Mouse (Mus musculus) Patski (cell line): Measurements from ENCODE around the gene Fchsd2. TPM values are rescaled to one million over a fixed set of nuclear protein-coding genes. Genes with fewer than 3 reads are reported as not detected.

ENCODE experiments used
- ATAC-seq: fragments of 100-300 bp; one replicate; pipeline ENCODE4 v1.8.0; 2021
- CTCF ChIA-PET: fragments of 350-600 bp; sonication (Branson Sonifier 250); formaldehyde crosslinking; loops from one replicate; lab custom pipeline; 2022; ENCODE audit warnings: inconsistent platforms; lab: Charles Lee
- POLR2A ChIA-PET: fragments of 350-600 bp; sonication (Branson Sonifier 250); formaldehyde crosslinking; loops from one replicate; lab custom pipeline; 2022; ENCODE audit warnings: antibody characterized with exemption, inconsistent platforms; lab: Charles Lee
- DNase-seq: peaks from one replicate; pipeline ENCODE4 v3.0.0-alpha.2; 2011; ENCODE audit warnings: low read depth, low spot score
- H3K27me3 ChIP-seq: fragments of 371-371 bp; one replicate; pipeline ENCODE4 v1.5.1; 2021
- CTCF ChIP-seq: fragments of 100-300 bp; IDR thresholded peaks from one replicate; pipeline ENCODE4 v1.5.1; 2021
- in situ Hi-C: fragments of 300-500 bp; cut with MboI; formaldehyde crosslinking; loops from 3 replicates; pipeline ENCODE4 v1.11.1; 2018; ENCODE audit warnings: low pct_unique_long_range_greater_than_20kb, mixed read lengths
- polyA plus RNA-seq: library from polyadenylated mRNA; unstranded; gene quantifications from one replicate; pipeline ENCODE4 v1.2.3, GENCODE M21; 2021

Fchsd2 gene
- polyA plus RNA-seq, 1 experiment from 2014 or later: 14.0 TPM

DNA sequence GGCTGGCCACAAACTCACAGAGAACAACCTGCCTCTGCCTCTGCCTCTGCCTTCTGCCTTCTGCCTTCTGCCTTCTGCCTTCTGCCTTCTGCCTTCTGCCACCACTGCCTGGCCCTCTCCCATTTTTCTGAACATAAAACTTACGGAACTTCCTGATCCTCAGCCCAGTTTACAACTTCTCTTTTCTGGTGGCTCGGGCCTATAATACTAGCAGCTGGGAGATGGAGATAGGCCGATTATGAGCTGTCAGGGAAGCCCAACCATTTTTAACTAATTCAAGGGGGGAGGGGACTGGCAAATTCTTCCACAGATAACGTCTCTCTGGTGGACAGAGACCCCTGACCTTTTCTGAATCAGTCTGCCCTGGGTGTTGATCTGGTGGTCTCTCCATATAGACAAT lies 22.3 kb upstream of the Fchsd2 start:
- TF ChIP-seq CTCF: no peak
- POLR2A ChIA-PET: no interaction called here
- DNase-seq: no peak
- CTCF ChIA-PET: no interaction called here
- H3K27me3 ChIP-seq: no peaks in the 10 kb centered on the region
- in situ Hi-C loops: loop anchor here (25.0 kb wide), 1 partner anchor 442 kb away; no protein-coding TSS in a partner anchor
- no peak for ATAC-seq

DNA sequence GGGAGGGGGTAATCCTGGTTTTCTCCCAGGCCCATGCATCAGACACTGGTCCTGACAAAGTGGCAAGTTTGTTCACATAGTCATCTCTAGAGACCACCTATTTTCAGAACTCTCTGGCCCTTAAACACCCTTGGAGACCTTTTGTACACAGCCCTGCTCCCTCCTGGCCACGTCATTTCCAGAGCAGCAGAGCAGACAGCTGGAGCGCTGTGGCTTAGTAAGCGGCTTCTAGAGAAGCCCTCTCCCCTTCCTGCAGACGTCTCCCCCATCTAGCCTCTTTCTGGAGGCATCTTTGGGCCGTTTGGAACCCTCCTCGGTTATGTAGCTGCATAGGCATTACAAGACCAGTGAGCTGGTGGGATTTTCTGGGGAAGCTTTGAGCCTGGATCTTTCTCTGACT lies 21.6 kb upstream of the Fchsd2 start:
- POLR2A ChIA-PET: no interaction called here
- DNase-seq (no peak), ATAC-seq (no peak)
- no peaks in the 10 kb centered on the region for H3K27me3 ChIP-seq
- TF ChIP-seq CTCF: no peak
- CTCF ChIA-PET: no interaction called here
- in situ Hi-C loops: loop anchor here (25.0 kb wide), 1 partner anchor 441 kb away; no protein-coding TSS in a partner anchor

DNA sequence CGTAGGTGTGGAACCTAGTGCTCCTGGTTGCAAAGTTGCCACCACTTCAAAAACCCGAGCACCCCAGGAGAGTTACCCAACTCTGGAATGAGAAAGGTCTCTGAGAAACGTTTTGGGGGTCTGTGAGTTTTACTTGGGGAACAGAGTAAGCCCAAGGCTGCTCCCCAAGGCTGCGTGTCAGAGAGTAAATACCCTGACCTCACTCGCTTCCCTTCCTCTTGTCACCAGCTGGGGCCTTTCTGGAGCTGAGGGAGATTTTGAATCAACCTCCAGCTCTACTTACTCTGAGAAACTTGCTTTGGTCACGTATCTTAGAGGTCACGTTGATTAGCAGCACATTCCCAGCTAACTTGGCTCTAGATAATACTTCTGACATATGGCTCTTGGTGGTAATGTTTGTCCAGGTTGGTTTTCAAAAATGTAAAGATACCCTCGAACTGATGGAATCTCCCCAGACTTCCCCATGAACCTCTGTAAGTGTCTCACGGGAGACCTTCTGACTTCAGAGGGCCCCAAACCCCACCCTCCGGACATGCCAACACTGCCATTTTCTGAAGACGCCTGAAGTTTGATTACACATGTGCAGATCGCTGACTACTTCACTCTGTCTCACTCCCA lies 20.4 kb upstream of the Fchsd2 start:
- ATAC-seq: no peak

DNA sequence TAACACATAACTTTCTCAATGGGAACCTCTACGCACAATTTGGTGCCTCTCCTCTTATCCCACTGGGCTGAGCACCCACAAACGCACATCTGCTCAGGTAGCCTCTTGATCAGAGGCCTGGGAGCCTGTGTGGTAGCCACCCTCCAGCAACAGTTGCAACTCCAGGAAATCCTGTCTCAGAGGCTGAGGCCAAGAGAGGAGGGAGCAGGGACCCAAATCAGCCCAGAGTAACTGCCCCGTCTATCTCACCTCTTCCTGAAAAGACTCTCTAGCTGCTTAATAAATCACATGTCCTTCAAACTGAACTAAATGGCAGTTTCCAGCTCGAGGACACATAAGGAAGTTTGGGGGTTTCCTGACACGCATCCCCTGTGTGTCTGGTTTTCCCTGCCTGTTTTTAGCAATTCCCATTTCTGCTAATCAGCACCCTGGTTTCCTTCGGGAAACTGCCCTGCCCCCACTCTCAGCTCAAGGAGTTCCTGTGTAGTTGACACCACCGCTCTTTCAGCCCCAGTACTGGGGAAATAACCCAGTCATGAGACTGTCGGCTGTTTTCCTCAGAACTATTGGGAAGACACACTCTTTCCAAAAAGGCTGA lies 18.4 kb upstream of the Fchsd2 start:
- ATAC-seq (no peak), DNase-seq (no peak)
- POLR2A ChIA-PET: no interaction called here
- no peak for TF ChIP-seq CTCF
- in situ Hi-C loops: loop anchor here (25.0 kb wide), 1 partner anchor 438 kb away; no protein-coding TSS in a partner anchor
- CTCF ChIA-PET: interaction anchor here (1.6 kb wide), 1 partner anchor 13 kb away, joined by 4 read pairs; no protein-coding TSS in a partner anchor
- no peaks in the 10 kb centered on the region for H3K27me3 ChIP-seq

More for the DNA sequence above, 20.4 kb upstream of the Fchsd2 start:
- ChIA-PET POLR2A (no interaction called here), CTCF (no interaction called here)
- no peak for TF ChIP-seq CTCF
- in situ Hi-C loops: loop anchor here (25.0 kb wide), 1 partner anchor 440 kb away; no protein-coding TSS in a partner anchor
- no peaks in the 10 kb centered on the region for H3K27me3 ChIP-seq
- DNase-seq: no peak

DNA sequence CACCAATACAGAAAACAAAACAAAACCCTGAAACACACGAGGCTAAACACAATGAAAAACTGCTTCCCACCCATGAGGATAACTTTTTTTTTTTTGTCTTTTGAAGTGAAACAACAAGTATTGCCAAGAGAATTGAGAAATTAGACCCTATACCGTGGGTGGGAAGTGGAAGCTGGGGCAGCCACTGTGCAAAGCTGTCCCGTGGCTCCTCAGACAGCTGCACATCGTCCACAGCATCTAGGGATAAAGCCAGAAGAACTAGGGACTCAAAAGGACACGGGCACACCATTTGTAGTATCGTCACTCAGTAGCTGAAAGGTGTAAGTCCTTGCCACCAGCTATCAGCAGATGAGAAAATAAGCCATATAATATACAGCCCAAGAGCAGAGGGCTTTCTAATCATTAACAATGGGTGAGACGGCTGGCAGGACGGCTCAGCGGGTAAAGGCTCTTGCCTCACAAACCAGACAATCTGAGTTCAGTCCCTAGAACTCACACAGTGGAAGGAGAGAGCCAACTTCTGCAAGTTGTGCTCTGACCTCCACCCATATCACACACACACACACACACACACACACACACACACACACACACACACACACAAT lies 9.0 kb upstream of the Fchsd2 start:
- in situ Hi-C loops: no loop called here
- POLR2A ChIA-PET: no interaction called here
- no peak for TF ChIP-seq CTCF
- H3K27me3 ChIP-seq: no peaks in the 10 kb centered on the region
- CTCF ChIA-PET: interaction anchor here (1.2 kb wide), 1 partner anchor 188 kb away, joined by 3 read pairs; no protein-coding TSS in a partner anchor
- DNase-seq (no peak), ATAC-seq (no peak)

DNA sequence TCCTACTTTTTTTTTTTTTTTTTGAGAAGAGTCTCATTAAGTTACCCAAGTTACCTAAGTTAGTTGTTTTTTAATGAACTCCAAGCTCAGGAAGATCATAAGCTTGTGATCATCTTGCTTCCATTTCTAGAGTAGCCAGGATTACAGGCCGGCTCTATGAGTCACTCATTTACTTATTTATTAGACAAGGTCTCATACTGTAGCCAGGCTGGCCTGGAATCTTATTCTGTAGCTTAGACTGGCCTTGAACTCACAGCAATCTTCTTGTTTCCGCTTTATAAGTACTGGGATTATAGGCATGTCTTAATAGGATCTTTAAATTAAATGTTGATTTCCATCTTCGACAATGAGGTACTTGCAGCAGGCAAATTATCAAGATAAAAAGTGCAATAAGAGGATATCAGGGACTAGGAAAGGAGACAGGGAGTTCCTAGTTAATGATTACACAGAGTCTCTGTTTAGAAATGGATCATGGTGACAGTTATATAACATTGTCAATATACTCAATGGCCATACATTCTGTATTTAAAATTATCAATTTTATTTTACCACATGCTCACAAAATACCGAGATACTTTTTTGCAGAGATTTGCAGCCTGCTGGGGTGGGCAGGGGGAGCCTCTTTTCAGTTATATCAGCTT lies 7.7 kb upstream of the Fchsd2 start:
- ChIA-PET POLR2A (no interaction called here), CTCF (interaction anchor here (0.7 to 0.9 kb wide), 2 partner anchors 22 to 23 kb away, joined by 3 to 4 read pairs; no protein-coding TSS in a partner anchor)
- in situ Hi-C loops: no loop called here
- H3K27me3 ChIP-seq: no peaks in the 10 kb centered on the region
- no peak for ATAC-seq
- TF ChIP-seq CTCF: no peak
- DNase-seq: no peak

DNA sequence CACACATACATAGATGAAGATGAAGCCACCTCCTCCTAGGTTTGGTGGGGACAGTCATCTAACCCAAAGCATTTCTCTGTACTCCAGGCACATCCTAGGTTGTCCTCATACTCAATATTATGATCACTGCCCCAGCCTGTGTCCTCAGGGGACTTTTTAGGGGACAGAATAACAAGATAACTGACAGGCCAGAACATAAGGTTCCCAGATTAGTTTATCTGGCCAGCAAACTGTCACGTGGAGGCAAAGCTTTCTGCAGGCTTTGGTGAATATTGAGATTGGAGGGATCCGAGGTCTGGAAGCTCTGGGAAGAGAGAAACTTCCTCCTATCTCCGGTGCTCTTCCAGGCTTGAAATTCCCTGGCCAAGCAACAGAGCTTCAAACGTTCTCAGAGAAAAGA lies 6.9 kb upstream of the Fchsd2 start:
- H3K27me3 ChIP-seq: no peaks in the 10 kb centered on the region
- in situ Hi-C loops: no loop called here
- ATAC-seq (no peak), DNase-seq (no peak)
- ChIA-PET CTCF (interaction anchor here (1.9 kb wide), 1 partner anchor 25 kb away, joined by 5 read pairs; no protein-coding TSS in a partner anchor), POLR2A (no interaction called here)
- no peak for TF ChIP-seq CTCF

DNA sequence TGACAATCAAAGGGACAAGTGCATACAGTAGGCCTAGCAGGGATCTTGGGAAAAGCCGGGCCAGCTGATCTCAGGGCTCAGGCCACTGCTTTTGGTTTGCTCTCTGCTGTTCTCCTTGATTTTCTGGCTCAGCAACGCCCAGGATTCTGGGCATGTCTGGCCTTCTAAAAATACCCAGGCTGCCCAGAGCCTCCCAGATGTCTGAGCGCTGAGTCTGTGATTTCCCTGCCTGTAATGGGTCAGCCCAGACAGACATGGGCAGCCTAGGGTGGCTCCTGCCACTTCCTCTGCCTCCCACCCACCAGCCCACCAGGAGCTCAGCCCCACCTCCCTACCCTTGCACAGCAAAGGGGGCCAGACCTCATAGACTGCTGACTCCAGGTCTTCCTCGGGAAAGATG lies 4.0 kb upstream of the Fchsd2 start:
- ATAC-seq: no peak
- in situ Hi-C loops: no loop called here
- DNase-seq: no peak
- ChIA-PET POLR2A (interaction anchor here (0.6 kb wide), 1 partner anchor 192 kb away, joined by 3 read pairs; no protein-coding TSS in a partner anchor), CTCF (no interaction called here)
- H3K27me3 ChIP-seq: no peaks in the 10 kb centered on the region
- no peak for TF ChIP-seq CTCF

DNA sequence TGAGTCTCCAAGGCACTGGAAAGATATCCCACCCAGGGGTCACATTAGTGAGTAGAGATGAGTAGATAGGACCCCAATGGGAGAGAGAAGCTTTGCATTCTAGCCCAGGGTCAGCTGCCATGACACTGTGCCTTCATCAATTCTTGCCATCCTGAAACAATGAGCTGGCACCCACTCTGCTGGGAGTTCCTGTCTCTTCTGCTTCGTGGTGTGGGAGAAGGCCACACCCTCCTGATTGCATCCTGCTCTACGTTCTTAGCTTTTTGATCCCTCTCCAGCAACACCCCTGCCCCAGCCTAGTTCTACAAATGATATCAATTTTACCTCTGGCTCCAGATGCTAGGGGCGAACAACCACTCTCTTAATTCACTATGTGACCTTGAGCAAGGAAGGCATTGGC lies 3.4 kb upstream of the Fchsd2 start:
- ChIA-PET CTCF (interaction anchor here (0.9 to 2.2 kb wide), 3 partner anchors 19 to 28 kb away, joined by 3 to 5 read pairs (median 3); no protein-coding TSS in a partner anchor), POLR2A (interaction anchor here (0.6 kb wide), 1 partner anchor 192 kb away, joined by 3 read pairs; no protein-coding TSS in a partner anchor)
- DNase-seq: no peak
- ATAC-seq: no peak
- no peak for TF ChIP-seq CTCF
- in situ Hi-C loops: no loop called here
- H3K27me3 ChIP-seq: no peaks in the 10 kb centered on the region

DNA sequence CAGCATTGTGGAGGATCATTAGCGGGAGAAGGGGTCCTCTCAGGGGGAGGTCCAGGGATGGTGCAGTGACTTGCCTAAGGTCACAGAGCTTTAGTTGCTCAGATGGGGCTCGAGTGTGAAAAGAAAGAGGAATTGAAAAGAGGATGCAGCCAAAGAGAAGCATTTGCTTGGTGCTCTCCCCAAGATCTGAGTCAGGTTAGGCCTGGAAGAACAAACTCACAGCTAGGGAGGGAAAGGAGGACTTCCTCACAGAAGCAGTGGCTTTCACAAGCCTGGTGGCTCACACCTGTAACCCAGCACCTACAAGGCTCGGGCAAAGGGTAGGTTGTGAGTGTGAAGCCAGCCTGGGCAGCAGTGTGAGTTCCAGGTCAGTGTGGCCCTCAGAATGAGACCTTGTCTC lies 568 bp downstream of the Fchsd2 start:
- ATAC-seq: no peak

More for the DNA sequence above, 568 bp downstream of the Fchsd2 start:
- ChIA-PET POLR2A (interaction anchor here (0.6 to 1.1 kb wide), 2 partner anchors 13 to 16 kb away, joined by 4 to 7 read pairs; no protein-coding TSS in a partner anchor), CTCF (no interaction called here)
- TF ChIP-seq CTCF: no peak
- in situ Hi-C loops: no loop called here
- no peak for DNase-seq
- no peaks in the 10 kb centered on the region for H3K27me3 ChIP-seq
